Mouse (Mus musculus) lung, embryonic 14.5 days (tissue): ENCODE measurements at regions not wholly inside any gene's neighbourhood (a gene's known extent, or its start where the extent isn't known, plus 50 kb on each side); places are given as distances from the start of the nearest gene placed in this dataset.

Source experiments
- ATAC-seq: fragments of 200-750 bp; cut with Nextera tagmentation; 2 replicates; pipeline ENCODE4 v1.8.0; 2017; ENCODE audit warnings: mild to moderate bottlenecking, moderate TSS enrichment, moderate library complexity; ENCODE audit not compliant: insufficient read depth
- DNase-seq: peaks from one replicate; pipeline ENCODE4 v3.0.0-alpha.2; 2015
- H3K27ac ChIP-seq: fragments of 300-500 bp; sonication (generic); 2 replicates; pipeline ENCODE4 v1.5.1; 2014; ENCODE audit warnings: low read depth, mild to moderate bottlenecking, moderate library complexity
- H3K27me3 ChIP-seq: fragments of 300-500 bp; sonication (generic); 2 replicates; pipeline ENCODE4 v1.6.1; 2014; ENCODE audit warnings: low read length, control low read depth; ENCODE audit not compliant: insufficient read depth
- H3K36me3 ChIP-seq: fragments of 300-500 bp; sonication (generic); 2 replicates; pipeline ENCODE4 v1.6.1; 2014; ENCODE audit warnings: control low read depth; ENCODE audit not compliant: insufficient read depth
- H3K4me1 ChIP-seq: fragments of 300-500 bp; sonication (generic); 2 replicates; pipeline ENCODE4 v1.6.1; 2014; ENCODE audit warnings: antibody characterized with exemption, control low read depth; ENCODE audit not compliant: insufficient read depth
- H3K4me2 ChIP-seq: fragments of 300-500 bp; sonication (generic); 2 replicates; pipeline ENCODE4 v1.6.1; 2014; ENCODE audit warnings: mild to moderate bottlenecking
- H3K4me3 ChIP-seq: fragments of 300-500 bp; sonication (generic); 2 replicates; pipeline ENCODE4 v1.5.1; 2014; ENCODE audit warnings: low read depth, low read length
- H3K9ac ChIP-seq: fragments of 300-500 bp; sonication (generic); 2 replicates; pipeline ENCODE4 v1.6.1; 2014
- H3K9me3 ChIP-seq: fragments of 300-500 bp; sonication (generic); 2 replicates; pipeline ENCODE4 v1.6.1; 2016; ENCODE audit warnings: low read depth, low read length, control low read depth
- CTCF ChIP-seq: IDR thresholded peaks from 2 replicates; pipeline ENCODE4 v1.5.1; 2016; ENCODE audit warnings: antibody characterized with exemption, low read depth
- WGBS: fragments of 180-500 bp; shearing (Covaris S2); extraction: QIAGEN DNeasy Blood & Tissue Kit; methylation state at CpG from one replicate; pipeline ENCODE4 v1.1.7; 2014; 5-methylcytosine and 5-hydroxymethylcytosine counted together

GRCm38 (mm10) chr4:17319061-17319460 is 2286.2 kb upstream of the Gm12353 start:
- no peak for DNase-seq

DNA sequence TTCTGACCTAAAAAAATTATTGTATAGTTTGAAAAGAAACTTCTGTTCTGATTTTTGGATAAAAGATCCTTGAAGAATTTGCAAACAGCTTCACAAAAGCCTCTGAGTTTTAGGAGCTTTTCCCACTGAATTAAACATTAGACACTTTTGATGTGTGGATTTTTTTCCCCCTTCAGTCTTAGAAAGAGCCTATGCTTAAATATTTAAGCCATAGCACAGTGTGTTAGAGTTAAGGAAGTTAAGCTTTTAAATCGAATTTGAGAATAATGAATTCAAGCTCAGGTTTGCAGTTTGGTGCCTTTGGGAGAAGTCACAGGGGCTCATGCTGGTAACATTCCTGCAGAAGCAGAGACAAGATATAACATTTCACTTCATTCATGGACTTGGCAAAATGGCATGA is 2257.2 kb upstream of the Gm12353 start:
- H3K4me3 ChIP-seq, result no peak overlapping the region
- H3K4me1 ChIP-seq, result no peaks in the 10 kb centered on the region
- H3K36me3 ChIP-seq, result no peaks in the 10 kb centered on the region
- TF ChIP-seq CTCF, result no peak
- H3K27me3 ChIP-seq, result no peaks in the 10 kb centered on the region
- WGBS, result 38% methylated on average over 1 of the region's 1 CpGs
- ATAC-seq (no peak), DNase-seq (no peak)
- no peak overlapping the region for H3K9ac ChIP-seq
- H3K27ac ChIP-seq, result no peak overlapping the region
- H3K9me3 ChIP-seq, result no peaks in the 10 kb centered on the region
- no peak overlapping the region for H3K4me2 ChIP-seq

More at GRCm38 (mm10) chr4:17319061-17319460, 2286.2 kb upstream of the Gm12353 start:
- Histone ChIP-seq H3K4me2 (no peak overlapping the region), H3K4me1 (no peaks in the 10 kb centered on the region), H3K27me3 (no peaks in the 10 kb centered on the region), H3K4me3 (no peak overlapping the region), H3K9me3 (no peaks in the 10 kb centered on the region), H3K9ac (no peak overlapping the region), H3K36me3 (no peaks in the 10 kb centered on the region), H3K27ac (no peak overlapping the region)
- no peak for ATAC-seq
- no peak for TF ChIP-seq CTCF

GRCm38 (mm10) chr4:17360796-17361195 is 2244.5 kb upstream of the Gm12353 start:
- H3K4me3 ChIP-seq, result no peak overlapping the region
- H3K36me3 ChIP-seq, result no peaks in the 10 kb centered on the region
- no peaks in the 10 kb centered on the region for H3K9me3 ChIP-seq
- TF ChIP-seq CTCF, result no peak
- H3K27me3 ChIP-seq, result no peaks in the 10 kb centered on the region
- no peaks in the 10 kb centered on the region for H3K4me1 ChIP-seq
- H3K4me2 ChIP-seq, result no peak overlapping the region
- ATAC-seq, result no peak
- no peak overlapping the region for H3K27ac ChIP-seq
- DNase-seq, result no peak
- WGBS, result 70% methylated on average over 2 of the region's 2 CpGs
- no peak overlapping the region for H3K9ac ChIP-seq
